ENCODE assay signal across 8 mouse cellular contexts in genomic region chr11:63128784-63129183, GRCm38 (mm10). TPM values are rescaled to one million over a fixed set of nuclear protein-coding genes. Genes with fewer than 3 reads are reported as not detected.
DNase-seq lines count a peak whose midpoint lies in the region; ATAC-seq and TF ChIP-seq lines count a peak whose summit lies in the region.

Gene Pmp22, plus strand, starts transcription at chr11:63128982.

- H3K27me3 ChIP-seq in cerebellum, adult 2 months (ENCODE audit: control insufficient read depth, insufficient read depth, low read length), result no peaks in the 10 kb centered on the region; the same call in 1 of the 2 replicates
- peaks cover 24% of the 10 kb centered on the region for H3K27me3 ChIP-seq in intestine, embryonic 14.5 days (replicated peaks; ENCODE audit: control insufficient read depth, insufficient read depth, low read length)

- no peak within 1 kb of the TSS for H3K4me3 ChIP-seq in cerebellum, adult 2 months (replicated peaks; ENCODE audit: insufficient read depth, low read depth, low read length)
- H3K4me3 ChIP-seq in intestine, embryonic 14.5 days (ENCODE audit: low read depth, low read length), result no peak within 1 kb of the TSS
- H3K4me3 ChIP-seq in macrophage (ENCODE audit: inconsistent target), result no peak within 1 kb of the TSS

- TF ChIP-seq CTCF in cerebellum, adult 2 months (IDR thresholded peaks at IDR 0.05; ENCODE audit: borderline replicate concordance, insufficient read depth, low read depth, low read length), result no peak

- H3K4me2 ChIP-seq in intestine, embryonic 14.5 days (ENCODE audit: low read length), result no peak within 1 kb of the TSS

- H3K9ac ChIP-seq in intestine, embryonic 14.5 days (ENCODE audit: low read length), result no peak within 1 kb of the TSS

- WGBS in cerebellum, adult 2 months, result 65% methylated on average over 2 of the region's 2 CpGs
- 51% methylated on average over 2 of the region's 2 CpGs for WGBS in intestine, embryonic 14.5 days
- 85% methylated on average over 2 of the region's 2 CpGs for WGBS in macrophage (ENCODE audit: missing documents)

- H3K27ac ChIP-seq in cerebellum, adult 2 months (ENCODE audit: insufficient read depth, low read length), result no peak within 1 kb of the TSS
- H3K27ac ChIP-seq in intestine, embryonic 14.5 days (ENCODE audit: low read depth), result no peak within 1 kb of the TSS
- H3K27ac ChIP-seq in macrophage, result peak within 1 kb of the TSS; percentile 96

- no peaks in the 10 kb centered on the region for H3K9me3 ChIP-seq in intestine, embryonic 14.5 days (ENCODE audit: control insufficient read depth, low read length)

- peaks cover 31% of the 10 kb centered on the region for H3K79me2 ChIP-seq in macrophage (ENCODE audit: inconsistent target)

- H3K36me3 ChIP-seq in intestine, embryonic 14.5 days (ENCODE audit: control insufficient read depth, insufficient read depth, low read length), result 0 out of 2 replicates have a peak, but pooled peaks cover 3% of the 10 kb centered on the region
- no peaks in the 10 kb centered on the region; the same call in 1 of the 2 replicates for H3K36me3 ChIP-seq in macrophage (ENCODE audit: inconsistent target)

- DNase-seq in cerebellum, adult 2 months, result no peak
- no peak for DNase-seq in adrenal gland, adult 8-10 months
- DNase-seq in gastrocnemius, postnatal 25 days, result peak; percentile 69
- DNase-seq in intestine, embryonic 14.5 days (ENCODE audit: low spot score), result no peak
- DNase-seq in Muller cell, postnatal 12 days (ENCODE audit: inconsistent ontology term), result no peak
- DNase-seq in right cerebral cortex, adult 18-20 months, result no peak

- ATAC-seq in cerebellum, adult (ENCODE audit: insufficient number of reproducible peaks, low FRiP score, low TSS enrichment), result no peak
- no peak for ATAC-seq in intestine, embryonic 14.5 days (replicated peaks; ENCODE audit: low FRiP score, low TSS enrichment, low read depth)

- H3K4me1 ChIP-seq in cerebellum, adult 2 months (ENCODE audit: control insufficient read depth, insufficient read depth, low read length), result peaks cover 17% of the 10 kb centered on the region
- H3K4me1 ChIP-seq in intestine, embryonic 14.5 days (replicated peaks; ENCODE audit: control insufficient read depth, insufficient read depth, low read length), result peaks cover 19% of the 10 kb centered on the region

- no peak for TF ChIP-seq POLR2A in cerebellum, adult 2 months (IDR thresholded peaks at IDR 0.05; ENCODE audit: borderline replicate concordance, insufficient read depth, low read length)

RNA-seq across cellular contexts. Expression of gene Pmp22, which starts in this region (rescaled TPM):
- polyA plus RNA-seq in cerebellum, adult 2 months (2012; rRNA removed), result 52.5 and 60.8 TPM in 2 replicates
- total RNA-seq in adrenal gland, adult 8-10 months (2022), result 100 to 1,000 TPM in 3 of 4 experiments, 10 to 100 TPM in 1; 92.8 to 116 (median 109) TPM
- 10 to 100 TPM; 67.7 to 85.9 TPM for total RNA-seq in gastrocnemius, postnatal 25 days (2021)
- 120 and 133 TPM in 2 replicates for polyA plus RNA-seq in intestine, embryonic 14.5 days (2014; fragmentation: Nextera tagmentation; extraction: Ambion mirVana)
- total RNA-seq in macrophage (2018; cell fraction: chromatin; rRNA removed), result 100 to 1,000 TPM in 14 of 26 experiments, 10 to 100 TPM in 12; 22.6 to 353 (median 103) TPM
- total RNA-seq in macrophage (2018; cell fraction: cytosol; rRNA removed), result 100 to 1,000 TPM; 151 to 861 (median 432) TPM
- total RNA-seq in macrophage (2018; cell fraction: nucleus; rRNA removed), result 100 to 1,000 TPM; 123 to 812 (median 316) TPM
- polyA plus RNA-seq in macrophage (2018), result 533 to 609 TPM (median 558 TPM) in 3 replicates
